Mouse (Mus musculus) ES-E14 (cell line): ENCODE measurements around the gene Lrrc4. TPM values are rescaled to one million over a fixed set of nuclear protein-coding genes. Genes with fewer than 3 reads are reported as not detected.

Experiments used
- DNase-seq: peaks from one replicate; pipeline ENCODE4 v3.0.0-alpha.2; 2013; ENCODE audit warnings: low read depth, low spot score
- H3K27ac ChIP-seq: 2 replicates; pipeline ENCODE4 v1.5.1; 2012; ENCODE audit warnings: low read depth, mild to moderate bottlenecking, low read length, moderate library complexity, mixed read lengths; ENCODE audit not compliant: poor library complexity, insufficient read depth, severe bottlenecking
- H3K36me3 ChIP-seq: 2 replicates; pipeline ENCODE4 v1.6.1; 2012; ENCODE audit warnings: mild to moderate bottlenecking, low read length, moderate library complexity, mixed read lengths; ENCODE audit not compliant: control insufficient read depth, poor library complexity, insufficient read depth, severe bottlenecking
- H3K4me1 ChIP-seq, 2 experiments: fragments of 150-350 bp in 1 of 2; sonication (generic) in 1 of 2; 2 replicates each; pipeline ENCODE4 v1.6.1; 2012; ENCODE audit warnings: low read length in 2 of 2, mild to moderate bottlenecking in 1 of 2, mixed read lengths in 1 of 2; ENCODE audit not compliant: control insufficient read depth in 2 of 2, insufficient read depth in 2 of 2, poor library complexity in 1 of 2
- H3K4me3 ChIP-seq, 2 experiments: fragments of 150-350 bp in 1 of 2; sonication (generic) in 1 of 2; 2 replicates each; pipeline ENCODE4 v1.5.1; 2012; ENCODE audit warnings: low read length in 2 of 2, low read depth in 1 of 2, mild to moderate bottlenecking in 1 of 2, mixed read lengths in 1 of 2; ENCODE audit not compliant: insufficient read depth in 1 of 2, poor library complexity in 1 of 2, severe bottlenecking in 1 of 2
- H3K9ac ChIP-seq: 2 replicates; pipeline ENCODE4 v1.6.1; 2012; ENCODE audit warnings: low read depth, mild to moderate bottlenecking, low read length, mixed read lengths; ENCODE audit not compliant: poor library complexity, insufficient read depth, severe bottlenecking
- H3K9me3 ChIP-seq: fragments of 150-350 bp; sonication (generic); 2 replicates; pipeline ENCODE4 v1.6.1; 2012; ENCODE audit warnings: low read depth, mild to moderate bottlenecking, low read length; ENCODE audit not compliant: control insufficient read depth, insufficient read depth
- CHD2 ChIP-seq: IDR thresholded peaks from 2 replicates; pipeline ENCODE4 v1.6.1; 2014; ENCODE audit warnings: mild to moderate bottlenecking, low read depth, low read length, inconsistent platforms
- HCFC1 ChIP-seq: IDR thresholded peaks from 2 replicates; pipeline ENCODE4 v1.6.1; 2012; ENCODE audit warnings: low read length, inconsistent platforms, borderline replicate concordance; ENCODE audit not compliant: insufficient read depth
- MAFK ChIP-seq: IDR thresholded peaks from 2 replicates; pipeline ENCODE4 v1.6.1; 2014; ENCODE audit warnings: mild to moderate bottlenecking, low read depth, low read length, inconsistent platforms; ENCODE audit not compliant: insufficient read depth
- ZC3H11A ChIP-seq: IDR thresholded peaks from 2 replicates; pipeline ENCODE4 v1.6.1; 2012; ENCODE audit warnings: low read depth, mild to moderate bottlenecking, inconsistent platforms, low read length, borderline replicate concordance
- ZNF384 ChIP-seq: IDR thresholded peaks from 2 replicates; pipeline ENCODE4 v1.6.1; 2012; ENCODE audit warnings: low read depth, low read length, inconsistent platforms
- in situ Hi-C, 2 experiments: fragments of 600-800 bp; cut with MboI; formaldehyde crosslinking; loops; one replicate each; pipeline ENCODE4 v1.15.1; 2025; ENCODE audit warnings: low sequenced_read_pairs in 2 of 2, inconsistent platforms in 1 of 2; ENCODE audit not compliant: unreplicated experiment in 2 of 2
- total RNA-seq: library from RNA; depleted of rRNA; stranded (reverse); fragments of 300-350 nt; gene quantifications from 2 replicates; pipeline ENCODE4 v1.2.3, GENCODE M21; 2012

Gene Lrrc4
- total RNA-seq, 1 experiment: 0.85 TPM

GRCm38 (mm10) chr6:28751186-28751585, 80.4 kb downstream of the Lrrc4 start:
- H3K9ac ChIP-seq: no peak overlapping the region
- peaks cover 10% of the 10 kb centered on the region; the same call in 1 of the 2 replicates for H3K36me3 ChIP-seq
- peaks cover 4 to 5% of the 10 kb centered on the region in 2 experiments; a peak in 2 of 4 replicates for H3K4me1 ChIP-seq
- no peaks in the 10 kb centered on the region for H3K9me3 ChIP-seq
- H3K4me3 ChIP-seq: no peak overlapping the region
- no peak overlapping the region for H3K27ac ChIP-seq
- no peak for TF ChIP-seq ZC3H11A
- TF ChIP-seq ZNF384: no peak
- TF ChIP-seq CHD2: no peak
- in situ Hi-C loops: no loop called here
- DNase-seq: no peak

GRCm38 (mm10) chr6:28749224-28749623, 82.3 kb downstream of the Lrrc4 start:
- TF ChIP-seq CHD2 (no peak), HCFC1 (no peak), ZC3H11A (no peak)
- no peak overlapping the region for H3K4me3 ChIP-seq

GRCm38 (mm10) chr6:28747931-28748670, 83.4 kb downstream of the Lrrc4 start:
- no peak for DNase-seq
- in situ Hi-C loops: no loop called here
- TF ChIP-seq CHD2: no peak
- no peak for TF ChIP-seq ZC3H11A
- TF ChIP-seq MAFK: no peak
- no peak for TF ChIP-seq HCFC1
- no peak for TF ChIP-seq ZNF384
- Histone ChIP-seq H3K4me3 (no peak overlapping the region), H3K27ac (no peak overlapping the region), H3K9me3 (no peaks in the 10 kb centered on the region), H3K4me1 (peaks cover 4 to 5% of the 10 kb centered on the region in 2 experiments; a peak in 2 of 4 replicates), H3K36me3 (peaks cover 7% of the 10 kb centered on the region; the same call in 1 of the 2 replicates), H3K9ac (no peak overlapping the region)

More at GRCm38 (mm10) chr6:28749224-28749623, 82.3 kb downstream of the Lrrc4 start:
- DNase-seq: no peak
- Histone ChIP-seq H3K4me1 (peaks cover 4 to 5% of the 10 kb centered on the region in 2 experiments; a peak in 2 of 4 replicates), H3K9me3 (no peaks in the 10 kb centered on the region), H3K27ac (no peak overlapping the region), H3K9ac (no peak overlapping the region), H3K36me3 (peaks cover 8% of the 10 kb centered on the region; the same call in 1 of the 2 replicates)
- in situ Hi-C loops: no loop called here

DNA sequence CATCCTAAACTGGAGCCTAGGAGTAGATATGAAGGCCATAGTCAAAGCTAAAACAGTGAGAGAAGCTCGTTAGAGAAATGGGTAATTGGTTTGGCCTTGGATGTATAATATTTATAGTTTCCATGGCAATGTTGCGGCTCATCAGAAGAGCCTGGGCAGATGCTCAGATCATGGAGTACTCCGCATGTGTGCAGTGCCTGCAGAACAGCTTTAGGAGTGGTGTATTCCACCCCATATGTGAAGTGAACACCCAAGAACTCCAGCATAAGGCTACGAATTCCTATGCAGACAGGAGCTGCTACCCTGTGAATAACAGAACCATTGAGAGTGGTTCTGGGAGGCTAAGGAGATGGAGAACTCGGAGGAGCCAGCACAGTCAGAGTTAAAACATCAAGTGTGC, 84.5 kb downstream of the Lrrc4 start:
- Histone ChIP-seq H3K27ac (no peak overlapping the region), H3K36me3 (peaks cover 6% of the 10 kb centered on the region; the same call in 1 of the 2 replicates), H3K4me1 (peaks cover 4 to 5% of the 10 kb centered on the region in 2 experiments; a peak in 2 of 4 replicates), H3K9ac (no peak overlapping the region), H3K9me3 (no peaks in the 10 kb centered on the region), H3K4me3 (no peak overlapping the region)
- in situ Hi-C loops: no loop called here
- DNase-seq: no peak
- no peak for TF ChIP-seq MAFK
- no peak for TF ChIP-seq ZC3H11A
- TF ChIP-seq ZNF384: no peak
- TF ChIP-seq CHD2: no peak
- TF ChIP-seq HCFC1: no peak

GRCm38 (mm10) chr6:28745864-28746263, 85.7 kb downstream of the Lrrc4 start:
- H3K4me1 ChIP-seq: peaks cover 4 to 5% of the 10 kb centered on the region in 2 experiments; a peak in 2 of 4 replicates
- no peak overlapping the region for H3K9ac ChIP-seq
- no peaks in the 10 kb centered on the region for H3K9me3 ChIP-seq
- no peak overlapping the region for H3K4me3 ChIP-seq
- H3K36me3 ChIP-seq: peaks cover 5% of the 10 kb centered on the region; the same call in 1 of the 2 replicates
- no peak overlapping the region for H3K27ac ChIP-seq
- TF ChIP-seq CHD2 (no peak), ZC3H11A (no peak), HCFC1 (no peak), ZNF384 (no peak), MAFK (no peak)
- in situ Hi-C loops: no loop called here
- no peak for DNase-seq
